Mouse (Mus musculus): Measurements from ENCODE around the gene Ccdc194. TPM values are rescaled to one million over a fixed set of nuclear protein-coding genes. Genes with fewer than 3 reads are reported as not detected.

Gene Ccdc194
- polyA plus RNA-seq, 1 experiment from 2014 or later = 0.92 TPM

- peak overlapping the region; percentile 49 for H3K4me3 ChIP-seq (replicated peaks; ENCODE audit: low read length)
- H3K27ac ChIP-seq = peak overlapping the region; percentile 89
- ATAC-seq (ENCODE audit: low FRiP score) = no peak
- peak overlapping the region; percentile 70 for H3K9ac ChIP-seq
- H3K9me3 ChIP-seq (ENCODE audit: control insufficient read depth, low read length) = no peaks in the 10 kb centered on the region
- peaks cover 12% of the 10 kb centered on the region for H3K4me1 ChIP-seq (replicated peaks; ENCODE audit: control insufficient read depth, insufficient read depth, low read length)
- H3K36me3 ChIP-seq (replicated peaks; ENCODE audit: control insufficient read depth, insufficient read depth) = peaks cover 73% of the 10 kb centered on the region
- no peaks in the 10 kb centered on the region for H3K27me3 ChIP-seq (ENCODE audit: control insufficient read depth, insufficient read depth, low read length)
- 32% methylated on average over 4 of the region's 4 CpGs for WGBS
- DNase-seq (ENCODE audit: low spot score) = peak; percentile 38
- H3K4me2 ChIP-seq (replicated peaks) = peak overlapping the region; percentile 73
Observed at GRCm38 (mm10) chr8:71475702-71476075, 49.8 kb downstream of the Ccdc194 start.

GRCm38 (mm10) chr8:71474785-71475701 is 50.5 kb downstream of the Ccdc194 start:
- no peak for DNase-seq (ENCODE audit: low spot score)
- no peaks in the 10 kb centered on the region for H3K9me3 ChIP-seq (ENCODE audit: control insufficient read depth, low read length)
- WGBS = 88% methylated on average over 25 of the region's 25 CpGs
- peaks cover 69% of the 10 kb centered on the region for H3K36me3 ChIP-seq (replicated peaks; ENCODE audit: control insufficient read depth, insufficient read depth)
- no peak overlapping the region for H3K9ac ChIP-seq
- no peak overlapping the region for H3K27ac ChIP-seq
- peak; percentile 3; the same call in 1 of the 2 replicates for ATAC-seq (ENCODE audit: low FRiP score)
- no peak overlapping the region for H3K4me3 ChIP-seq (replicated peaks; ENCODE audit: low read length)
- peaks cover 18% of the 10 kb centered on the region for H3K4me1 ChIP-seq (replicated peaks; ENCODE audit: control insufficient read depth, insufficient read depth, low read length)
- H3K27me3 ChIP-seq (ENCODE audit: control insufficient read depth, insufficient read depth, low read length) = no peaks in the 10 kb centered on the region
- no peak overlapping the region for H3K4me2 ChIP-seq (replicated peaks)

GRCm38 (mm10) chr8:71474344-71474743 is 51.2 kb downstream of the Ccdc194 start:
- ATAC-seq (ENCODE audit: low FRiP score) (no peak), DNase-seq (ENCODE audit: low spot score) (no peak)
- Histone ChIP-seq H3K27me3 (ENCODE audit: control insufficient read depth, insufficient read depth, low read length) (no peaks in the 10 kb centered on the region), H3K36me3 (replicated peaks; ENCODE audit: control insufficient read depth, insufficient read depth) (peaks cover 62% of the 10 kb centered on the region), H3K9ac (no peak overlapping the region), H3K4me1 (replicated peaks; ENCODE audit: control insufficient read depth, insufficient read depth, low read length) (peaks cover 21% of the 10 kb centered on the region), H3K4me3 (replicated peaks; ENCODE audit: low read length) (no peak overlapping the region), H3K9me3 (ENCODE audit: control insufficient read depth, low read length) (no peaks in the 10 kb centered on the region), H3K4me2 (replicated peaks) (no peak overlapping the region), H3K27ac (no peak overlapping the region)
- WGBS = 92% methylated on average over 18 of the region's 18 CpGs

GRCm38 (mm10) chr8:71472601-71473386 is 52.7 kb downstream of the Ccdc194 start:
- Histone ChIP-seq H3K27me3 (ENCODE audit: control insufficient read depth, insufficient read depth, low read length) (no peaks in the 10 kb centered on the region), H3K9ac (no peak overlapping the region), H3K36me3 (replicated peaks; ENCODE audit: control insufficient read depth, insufficient read depth) (peaks cover 50% of the 10 kb centered on the region), H3K4me1 (replicated peaks; ENCODE audit: control insufficient read depth, insufficient read depth, low read length) (peaks cover 21% of the 10 kb centered on the region), H3K9me3 (ENCODE audit: control insufficient read depth, low read length) (no peaks in the 10 kb centered on the region), H3K4me3 (replicated peaks; ENCODE audit: low read length) (no peak overlapping the region), H3K27ac (no peak overlapping the region), H3K4me2 (replicated peaks) (no peak overlapping the region)
- no peak for DNase-seq (ENCODE audit: low spot score)
- 89% methylated on average over 8 of the region's 8 CpGs for WGBS
- ATAC-seq (ENCODE audit: low FRiP score) = no peak

- Histone ChIP-seq H3K4me2 (replicated peaks) (no peak overlapping the region), H3K27ac (no peak overlapping the region), H3K4me3 (replicated peaks; ENCODE audit: low read length) (no peak overlapping the region), H3K36me3 (replicated peaks; ENCODE audit: control insufficient read depth, insufficient read depth) (peaks cover 50% of the 10 kb centered on the region), H3K27me3 (ENCODE audit: control insufficient read depth, insufficient read depth, low read length) (no peaks in the 10 kb centered on the region), H3K4me1 (replicated peaks; ENCODE audit: control insufficient read depth, insufficient read depth, low read length) (peaks cover 13% of the 10 kb centered on the region), H3K9ac (no peak overlapping the region), H3K9me3 (ENCODE audit: control insufficient read depth, low read length) (no peaks in the 10 kb centered on the region)
- 95% methylated on average over 17 of the region's 17 CpGs for WGBS
- DNase-seq (ENCODE audit: low spot score) (no peak), ATAC-seq (ENCODE audit: low FRiP score) (no peak)
Observed at GRCm38 (mm10) chr8:71471861-71472260, 53.6 kb downstream of the Ccdc194 start.

GRCm38 (mm10) chr8:71470913-71471255 is 54.6 kb downstream of the Ccdc194 start:
- no peak overlapping the region for H3K4me3 ChIP-seq (replicated peaks; ENCODE audit: low read length)
- H3K9me3 ChIP-seq (ENCODE audit: control insufficient read depth, low read length) = no peaks in the 10 kb centered on the region
- 86% methylated on average over 5 of the region's 5 CpGs for WGBS
- no peak for ATAC-seq (ENCODE audit: low FRiP score)
- H3K36me3 ChIP-seq (replicated peaks; ENCODE audit: control insufficient read depth, insufficient read depth) = peaks cover 50% of the 10 kb centered on the region
- H3K27me3 ChIP-seq (ENCODE audit: control insufficient read depth, insufficient read depth, low read length) = no peaks in the 10 kb centered on the region
- H3K4me2 ChIP-seq (replicated peaks) = peak overlapping the region; percentile 79; the same call in 1 of the 2 replicates
- no peak overlapping the region for H3K27ac ChIP-seq
- H3K9ac ChIP-seq = 0 out of 2 replicates have a peak overlapping the region, but pooled peaks have one; percentile 20
- H3K4me1 ChIP-seq (replicated peaks; ENCODE audit: control insufficient read depth, insufficient read depth, low read length) = peaks cover 12% of the 10 kb centered on the region
- no peak for DNase-seq (ENCODE audit: low spot score)

- Histone ChIP-seq H3K27me3 (ENCODE audit: control insufficient read depth, insufficient read depth, low read length) (no peaks in the 10 kb centered on the region), H3K27ac (0 out of 2 replicates have a peak overlapping the region, but pooled peaks have one; percentile 85), H3K4me3 (replicated peaks; ENCODE audit: low read length) (peak overlapping the region; percentile 80), H3K4me1 (replicated peaks; ENCODE audit: control insufficient read depth, insufficient read depth, low read length) (peaks cover 12% of the 10 kb centered on the region), H3K9ac (peak overlapping the region; percentile 81), H3K9me3 (ENCODE audit: control insufficient read depth, low read length) (no peaks in the 10 kb centered on the region), H3K36me3 (replicated peaks; ENCODE audit: control insufficient read depth, insufficient read depth) (peaks cover 49% of the 10 kb centered on the region), H3K4me2 (replicated peaks) (peak overlapping the region; percentile 79)
- ATAC-seq (ENCODE audit: low FRiP score) (no peak), DNase-seq (ENCODE audit: low spot score) (no peak)
- WGBS = 87% methylated on average over 3 of the region's 3 CpGs
Observed at GRCm38 (mm10) chr8:71470146-71470912, 55.2 kb downstream of the Ccdc194 start.

Measured in hindbrain, embryonic 14.5 days (tissue).